ENCODE assay signal across 8 mouse cellular contexts in genomic region chr1:72244317-72245036, GRCm38 (mm10). TPM values are rescaled to one million over a fixed set of nuclear protein-coding genes. Genes with fewer than 3 reads are reported as not detected.
DNase-seq lines count a peak whose midpoint lies in the region; ATAC-seq and TF ChIP-seq lines count a peak whose summit lies in the region.

No protein-coding gene starts in this region.

- no peaks in the 10 kb centered on the region for H3K9me3 ChIP-seq in limb, embryonic 11.5 days (ENCODE audit: control insufficient read depth, low read length)
- no peaks in the 10 kb centered on the region for H3K9me3 ChIP-seq in midbrain, postnatal 0 days (ENCODE audit: low read length)

- no peak overlapping the region for H3K9ac ChIP-seq in limb, embryonic 11.5 days (ENCODE audit: low read length)
- no peak overlapping the region for H3K9ac ChIP-seq in midbrain, postnatal 0 days (replicated peaks; ENCODE audit: low read length, poor library complexity, severe bottlenecking)

- no peaks in the 10 kb centered on the region for H3K27me3 ChIP-seq in limb, embryonic 11.5 days (ENCODE audit: control insufficient read depth, insufficient read depth, low read length)
- no peaks in the 10 kb centered on the region for H3K27me3 ChIP-seq in midbrain, postnatal 0 days (ENCODE audit: insufficient read depth, low read length)

- no peak overlapping the region for H3K4me2 ChIP-seq in limb, embryonic 11.5 days (ENCODE audit: low read depth, severe bottlenecking)
- H3K4me2 ChIP-seq in midbrain, postnatal 0 days (ENCODE audit: low read depth, low read length, poor library complexity, severe bottlenecking), result peak overlapping the region; percentile 56

- WGBS in limb, embryonic 11.5 days, result under 1% methylated on average over 12 of the region's 12 CpGs
- WGBS in midbrain, postnatal 0 days, result 2% methylated on average over 12 of the region's 12 CpGs

- peak overlapping the region; percentile 98 for H3K27ac ChIP-seq in layer of hippocampus, adult 2 months
- no peak overlapping the region; the same call in 1 of the 2 replicates for H3K27ac ChIP-seq in limb, embryonic 11.5 days (replicated peaks; ENCODE audit: low read depth, low read length)
- peak overlapping the region; percentile 96 for H3K27ac ChIP-seq in midbrain, postnatal 0 days (ENCODE audit: low read depth, low read length)

- H3K4me1 ChIP-seq in limb, embryonic 11.5 days (ENCODE audit: control insufficient read depth, insufficient read depth, low read length), result no peaks in the 10 kb centered on the region
- no peaks in the 10 kb centered on the region for H3K4me1 ChIP-seq in midbrain, postnatal 0 days (ENCODE audit: insufficient read depth, low read length)

- no peak for DNase-seq in layer of hippocampus, adult 2 months (ENCODE audit: low spot score in 2 of 2)
- no peak for DNase-seq in layer of hippocampus, postnatal 10 days (ENCODE audit: low spot score in 2 of 2)
- peak; percentile 87 for DNase-seq in NIH3T3 (ENCODE audit: low read depth)
- DNase-seq in fibroblast of lung, adult 2 months (ENCODE audit: low read depth), result peak; percentile 79
- peak; percentile 73 for DNase-seq in limb, embryonic 11.5 days (ENCODE audit: low spot score)
- peak; percentile 77 for DNase-seq in midbrain, postnatal 0 days (ENCODE audit: low spot score)
- no peak for DNase-seq in right cerebral cortex, postnatal 25 days
- DNase-seq in layer of hippocampus, adult 11-12 months (ENCODE audit: low spot score), result no peak

- TF ChIP-seq CTCF in layer of hippocampus, adult 2 months (conservative IDR thresholded peaks at IDR 0.05), result no peak
- TF ChIP-seq CTCF in midbrain, postnatal 0 days (IDR thresholded peaks at IDR 0.05), result no peak

- peak overlapping the region; percentile 67 for H3K4me3 ChIP-seq in layer of hippocampus, adult 2 months
- H3K4me3 ChIP-seq in limb, embryonic 11.5 days (ENCODE audit: low read depth, low read length), result peak overlapping the region; percentile 24; the same call in 1 of the 2 replicates
- peak overlapping the region; percentile 48 for H3K4me3 ChIP-seq in midbrain, postnatal 0 days (ENCODE audit: low read depth, low read length)

- ATAC-seq in limb, embryonic 11.5 days (ENCODE audit: insufficient number of reproducible peaks, low FRiP score, low TSS enrichment, low read depth), result peak; percentile 85
- no peak for ATAC-seq in midbrain, postnatal 0 days (ENCODE audit: low FRiP score)

- H3K36me3 ChIP-seq in limb, embryonic 11.5 days (ENCODE audit: control insufficient read depth, insufficient read depth, low read length), result no peaks in the 10 kb centered on the region
- no peaks in the 10 kb centered on the region for H3K36me3 ChIP-seq in midbrain, postnatal 0 days (ENCODE audit: insufficient read depth, low read length)

RNA-seq across cellular contexts. Expression of gene Mreg, which starts 32.4 kb away (rescaled TPM):
- total RNA-seq in layer of hippocampus, adult 2 months (2021), result 1 to 10 TPM; 3.1 to 3.6 TPM
- total RNA-seq in layer of hippocampus, postnatal 10 days (2021), result 1 to 10 TPM; 1.3 to 1.7 TPM
- 3.9 and 4.2 TPM in 2 replicates for polyA plus RNA-seq in limb, embryonic 11.5 days (2014; fragmentation: Nextera tagmentation; extraction: Ambion mirVana)
- 1.7 and 2.4 TPM in 2 replicates for total RNA-seq in midbrain, postnatal 0 days (2014; rRNA removed)
- polyA plus RNA-seq in midbrain, postnatal 0 days (2015; fragmentation: Nextera tagmentation; extraction: Ambion mirVana), result 2.1 and 2.3 TPM in 2 replicates

RNA-seq across cellular contexts. Expression of gene Pecr, which starts 39.6 kb away (rescaled TPM):
- total RNA-seq in layer of hippocampus, adult 2 months (2021), result 1 to 10 TPM; 5.4 to 6.7 TPM
- total RNA-seq in layer of hippocampus, postnatal 10 days (2021), result 1 to 10 TPM; 4.8 to 6.4 TPM
- polyA plus RNA-seq in limb, embryonic 11.5 days (2014; fragmentation: Nextera tagmentation; extraction: Ambion mirVana), result 28.9 and 30.1 TPM in 2 replicates
- 0.66 and 2.7 TPM in 2 replicates for total RNA-seq in midbrain, postnatal 0 days (2014; rRNA removed)
- polyA plus RNA-seq in midbrain, postnatal 0 days (2015; fragmentation: Nextera tagmentation; extraction: Ambion mirVana), result 8.9 and 10.2 TPM in 2 replicates

RNA-seq across cellular contexts. Expression of gene Tmem169, which starts 39.7 kb away (rescaled TPM):
- total RNA-seq in layer of hippocampus, adult 2 months (2021), result 10 to 100 TPM; 13.6 to 17.1 TPM
- 10 to 100 TPM; 35.5 to 41.4 TPM for total RNA-seq in layer of hippocampus, postnatal 10 days (2021)
- polyA plus RNA-seq in limb, embryonic 11.5 days (2014; fragmentation: Nextera tagmentation; extraction: Ambion mirVana), result 4.5 and 5.2 TPM in 2 replicates
- total RNA-seq in midbrain, postnatal 0 days (2014; rRNA removed), result 37.3 and 41.7 TPM in 2 replicates
- 34.1 and 38.3 TPM in 2 replicates for polyA plus RNA-seq in midbrain, postnatal 0 days (2015; fragmentation: Nextera tagmentation; extraction: Ambion mirVana)

Comparison
In these comparisons a context has a peak if more than half of its experiments do, and no peak if none do; other contexts are left out.
1. DNase-seq: peak in NIH3T3 (single experiment), fibroblast of lung, adult 2 months (single experiment), limb, embryonic 11.5 days (single experiment) and midbrain, postnatal 0 days (single experiment); none in layer of hippocampus, adult 2 months (0 of 2), layer of hippocampus, postnatal 10 days (0 of 2), right cerebral cortex, postnatal 25 days (single experiment) and layer of hippocampus, adult 11-12 months (single experiment).
2. Peak in every context shown above with its lines, with median percentiles within 50 percentile points of each other: H3K4me3 ChIP-seq.